Mouse (Mus musculus) CH12.LX (cell line): ENCODE data around the gene Setd2. TPM values are rescaled to one million over a fixed set of nuclear protein-coding genes. Genes with fewer than 3 reads are reported as not detected.

Experiments used
- DNase-seq: peaks from one replicate; pipeline ENCODE4 v3.0.0-alpha.2; 2013; ENCODE audit errors: extremely low read depth
- H3K27ac ChIP-seq: 2 replicates; pipeline ENCODE4 v1.5.1; 2012; ENCODE audit warnings: low read depth, mild to moderate bottlenecking, control low read depth, moderate library complexity; ENCODE audit not compliant: insufficient read depth
- H3K27me3 ChIP-seq: replicated peaks from 2 replicates; pipeline ENCODE3; 2012; ENCODE audit warnings: inconsistent platforms
- H3K36me3 ChIP-seq, 2 experiments: replicated peaks in 1 of 2; 2 replicates each; pipeline versions ENCODE3 to v1.6.1; 2012; ENCODE audit warnings: inconsistent platforms in 1 of 2, low read length in 1 of 2, mild to moderate bottlenecking in 1 of 2, mixed read lengths in 1 of 2, moderate library complexity in 1 of 2; ENCODE audit not compliant: control insufficient read depth in 1 of 2, insufficient read depth in 1 of 2
- H3K4me1 ChIP-seq, 2 experiments: 2 replicates each; pipeline ENCODE4 v1.6.1; 2012; ENCODE audit warnings: inconsistent platforms in 1 of 2, moderate library complexity in 1 of 2; ENCODE audit not compliant: insufficient read depth in 2 of 2, control insufficient read depth in 1 of 2
- H3K4me2 ChIP-seq: 2 replicates; pipeline ENCODE4 v1.6.1; 2012; ENCODE audit warnings: low read depth, mild to moderate bottlenecking, control low read depth; ENCODE audit not compliant: poor library complexity, insufficient read depth, severe bottlenecking
- H3K4me3 ChIP-seq, 3 experiments: fragments of 150-350 bp in 1 of 3; sonication (generic) in 1 of 3; replicated peaks in 1 of 3; 2 replicates each; pipeline versions ENCODE3 to v1.5.1; 2011 to 2012; ENCODE audit warnings: low read depth in 2 of 3, low read length in 2 of 3, mild to moderate bottlenecking in 2 of 3, moderate library complexity in 2 of 3, control low read depth in 1 of 3, improper control_type of control experiment in 1 of 3, inconsistent platforms in 1 of 3, mixed read lengths in 1 of 3; ENCODE audit not compliant: poor library complexity in 1 of 3
- H3K79me2 ChIP-seq: replicated peaks from 2 replicates; pipeline ENCODE4 v1.6.1; 2012; ENCODE audit warnings: mild to moderate bottlenecking, moderate library complexity; ENCODE audit not compliant: control insufficient read depth, poor library complexity, insufficient read depth, severe bottlenecking; ENCODE audit errors: extremely low read depth
- H3K9ac ChIP-seq: 2 replicates; pipeline ENCODE4 v1.6.1; 2012; ENCODE audit warnings: low read depth, mild to moderate bottlenecking, control low read depth, moderate library complexity; ENCODE audit not compliant: insufficient read depth
- H3K9me3 ChIP-seq: replicated peaks from 2 replicates; pipeline ENCODE3; 2012; ENCODE audit warnings: low read length, inconsistent platforms, mixed read lengths
- BHLHE40 ChIP-seq: IDR thresholded peaks from 2 replicates; pipeline ENCODE4 v1.6.1; 2011; ENCODE audit warnings: mild to moderate bottlenecking, low read depth, low read length, improper control_type of control experiment
- CHD1 ChIP-seq: IDR thresholded peaks from 2 replicates; pipeline ENCODE4 v1.6.1; 2012; ENCODE audit warnings: low read depth, low read length, improper control_type of control experiment, inconsistent platforms
- CHD2 ChIP-seq: IDR thresholded peaks from 2 replicates; pipeline ENCODE4 v1.6.1; 2011; ENCODE audit warnings: low read length, improper control_type of control experiment
- CTCF ChIP-seq, 2 experiments: IDR thresholded peaks in 1 of 2; conservative IDR thresholded peaks in 1 of 2; 2 replicates each; pipeline ENCODE4 v1.5.1; 2011 to 2012; ENCODE audit warnings: low read depth in 2 of 2, low read length in 2 of 2, improper control_type of control experiment in 1 of 2, inconsistent platforms in 1 of 2, mild to moderate bottlenecking in 1 of 2, moderate library complexity in 1 of 2
- E2F4 ChIP-seq: IDR thresholded peaks from 2 replicates; pipeline ENCODE4 v1.6.1; 2011; ENCODE audit warnings: low read depth, low read length, improper control_type of control experiment; ENCODE audit not compliant: insufficient replicate concordance
- ELF1 ChIP-seq: IDR thresholded peaks from 2 replicates; pipeline ENCODE4 v1.6.1; 2014; ENCODE audit warnings: low read depth, mild to moderate bottlenecking, inconsistent platforms, low read length, improper control_type of control experiment
- EP300 ChIP-seq: IDR thresholded peaks from 2 replicates; pipeline ENCODE4 v1.6.1; 2011; ENCODE audit warnings: low read length, improper control_type of control experiment
- ETS1 ChIP-seq: conservative IDR thresholded peaks from 2 replicates; pipeline ENCODE4 v1.6.1; 2012; ENCODE audit warnings: low read depth, mild to moderate bottlenecking, inconsistent platforms, low read length, improper control_type of control experiment, moderate library complexity
- GABPA ChIP-seq: IDR thresholded peaks from 2 replicates; pipeline ENCODE4 v1.6.1; 2012; ENCODE audit warnings: low read depth, low read length, improper control_type of control experiment, inconsistent platforms; ENCODE audit not compliant: insufficient replicate concordance
- HCFC1 ChIP-seq: IDR thresholded peaks from 2 replicates; pipeline ENCODE4 v1.6.1; 2012; ENCODE audit warnings: low read depth, mild to moderate bottlenecking, inconsistent platforms, low read length, improper control_type of control experiment
- IRF4 ChIP-seq: IDR thresholded peaks from 2 replicates; pipeline ENCODE4 v1.6.1; 2014; ENCODE audit warnings: low read depth, mild to moderate bottlenecking, inconsistent platforms, low read length, improper control_type of control experiment
- JUN ChIP-seq: IDR thresholded peaks from 2 replicates; pipeline ENCODE4 v1.6.1; 2011; ENCODE audit warnings: low read depth, mild to moderate bottlenecking, low read length, improper control_type of control experiment, moderate library complexity; ENCODE audit not compliant: insufficient read depth
- JUND ChIP-seq: conservative IDR thresholded peaks from 2 replicates; pipeline ENCODE4 v1.6.1; 2011; ENCODE audit warnings: low read depth, low read length, improper control_type of control experiment
- KAT2A ChIP-seq: IDR thresholded peaks from 2 replicates; pipeline ENCODE4 v1.6.1; 2012; ENCODE audit warnings: low read length, improper control_type of control experiment, inconsistent platforms; ENCODE audit not compliant: insufficient replicate concordance
- MAFK ChIP-seq: IDR thresholded peaks from 2 replicates; pipeline ENCODE4 v1.6.1; 2011; ENCODE audit warnings: low read length, improper control_type of control experiment; ENCODE audit not compliant: insufficient replicate concordance
- MAX ChIP-seq: IDR thresholded peaks from 2 replicates; pipeline ENCODE4 v1.6.1; 2011; ENCODE audit warnings: low read length, improper control_type of control experiment
- MAZ ChIP-seq: IDR thresholded peaks from 2 replicates; pipeline ENCODE4 v1.6.1; 2012; ENCODE audit warnings: low read depth, mild to moderate bottlenecking, inconsistent platforms, low read length, improper control_type of control experiment, moderate library complexity
- MEF2A ChIP-seq: IDR thresholded peaks from 2 replicates; pipeline ENCODE4 v1.6.1; 2014; ENCODE audit warnings: low read depth, mild to moderate bottlenecking, inconsistent platforms, low read length, improper control_type of control experiment, borderline replicate concordance
- MXI1 ChIP-seq: IDR thresholded peaks from 2 replicates; pipeline ENCODE4 v1.6.1; 2011; ENCODE audit warnings: mild to moderate bottlenecking, low read depth, low read length, improper control_type of control experiment
- MYC ChIP-seq: IDR thresholded peaks from 2 replicates; pipeline ENCODE4 v1.6.1; 2011; ENCODE audit warnings: low read depth, mild to moderate bottlenecking, improper control_type of control experiment, low read length
- NELFE ChIP-seq: IDR thresholded peaks from 2 replicates; pipeline ENCODE4 v1.6.1; 2011; ENCODE audit warnings: low read depth, low read length, improper control_type of control experiment
- NRF1 ChIP-seq: IDR thresholded peaks from 2 replicates; pipeline ENCODE4 v1.6.1; 2014; ENCODE audit warnings: low read depth, mild to moderate bottlenecking, inconsistent platforms, low read length, improper control_type of control experiment, moderate library complexity
- PAX5 ChIP-seq: IDR thresholded peaks from 2 replicates; pipeline ENCODE4 v1.6.1; 2012; ENCODE audit warnings: low read length, inconsistent platforms, mixed read lengths
- POLR2A ChIP-seq: IDR thresholded peaks from 2 replicates; pipeline ENCODE4 v1.6.1; 2011; ENCODE audit warnings: low read depth, mild to moderate bottlenecking, improper control_type of control experiment, low read length
- POLR2AphosphoS2 ChIP-seq: IDR thresholded peaks from 2 replicates; pipeline ENCODE4 v1.6.1; 2011; ENCODE audit warnings: low read depth, low read length, improper control_type of control experiment
- RAD21 ChIP-seq: IDR thresholded peaks from 2 replicates; pipeline ENCODE4 v1.6.1; 2011; ENCODE audit warnings: low read depth, mild to moderate bottlenecking, low read length, improper control_type of control experiment, moderate library complexity
- RCOR1 ChIP-seq: conservative IDR thresholded peaks from 2 replicates; pipeline ENCODE4 v1.6.1; 2012; ENCODE audit warnings: low read depth, mild to moderate bottlenecking, inconsistent platforms, low read length, improper control_type of control experiment
- SIN3A ChIP-seq: IDR thresholded peaks from 2 replicates; pipeline ENCODE4 v1.6.1; 2012; ENCODE audit warnings: low read length, improper control_type of control experiment, inconsistent platforms
- SMC3 ChIP-seq: IDR thresholded peaks from 2 replicates; pipeline ENCODE4 v1.6.1; 2011; ENCODE audit warnings: low read depth, low read length, improper control_type of control experiment
- TBP ChIP-seq: conservative IDR thresholded peaks from 2 replicates; pipeline ENCODE4 v1.6.1; 2011; ENCODE audit warnings: low read depth, low read length, improper control_type of control experiment
- TCF12 ChIP-seq: IDR thresholded peaks from 2 replicates; pipeline ENCODE4 v1.6.1; 2014; ENCODE audit warnings: low read depth, mild to moderate bottlenecking, inconsistent platforms, low read length, improper control_type of control experiment
- UBTF ChIP-seq: IDR thresholded peaks from 2 replicates; pipeline ENCODE4 v1.6.1; 2012; ENCODE audit warnings: low read depth, mild to moderate bottlenecking, inconsistent platforms, low read length, improper control_type of control experiment, moderate library complexity
- USF1 ChIP-seq: IDR thresholded peaks from 2 replicates; pipeline ENCODE4 v1.6.1; 2014; ENCODE audit warnings: low read depth, mild to moderate bottlenecking, inconsistent platforms, low read length, improper control_type of control experiment
- USF2 ChIP-seq: conservative IDR thresholded peaks from 2 replicates; pipeline ENCODE4 v1.6.1; 2011; ENCODE audit warnings: low read depth, low read length, improper control_type of control experiment
- ZC3H11A ChIP-seq: IDR thresholded peaks from 2 replicates; pipeline ENCODE4 v1.6.1; 2012; ENCODE audit warnings: low read depth, mild to moderate bottlenecking, inconsistent platforms, low read length, improper control_type of control experiment
- ZKSCAN1 ChIP-seq: IDR thresholded peaks from 2 replicates; pipeline ENCODE4 v1.6.1; 2012; ENCODE audit warnings: low read depth, inconsistent platforms, low read length, improper control_type of control experiment, borderline replicate concordance
- ZMIZ1 ChIP-seq: IDR thresholded peaks from 2 replicates; pipeline ENCODE4 v1.6.1; 2012; ENCODE audit warnings: low read depth, mild to moderate bottlenecking, inconsistent platforms, low read length, improper control_type of control experiment
- ZNF384 ChIP-seq: IDR thresholded peaks from 2 replicates; pipeline ENCODE4 v1.6.1; 2012; ENCODE audit warnings: low read depth, low read length, improper control_type of control experiment, inconsistent platforms
- dilution Hi-C: fragments of 300-500 bp; cut with MboI; formaldehyde crosslinking; loops from 2 replicates; pipeline ENCODE4 v1.14.3; 2020; ENCODE audit warnings: low sequenced_read_pairs; ENCODE audit not compliant: extremely low pct_unique_long_range_greater_than_20kb, extremely low pct_ligation_motif_present
- in situ Hi-C: fragments of 300-500 bp; cut with MboI; formaldehyde crosslinking; loops from 3 replicates; pipeline ENCODE4 v1.14.3; 2019; ENCODE audit warnings: low sequenced_read_pairs, low pct_ligation_motif_present, low pct_unique_long_range_greater_than_20kb, mixed read lengths
- polyA plus RNA-seq: library from polyadenylated mRNA; unstranded; fragments of >175 nt; gene quantifications from 2 replicates; pipeline ENCODE4 v1.2.1, GENCODE M21; 2012; ENCODE audit warnings: low read depth; ENCODE audit not compliant: insufficient read length
- total RNA-seq, 2 experiments: library from RNA; depleted of rRNA; stranded (reverse); fragments of 300-350 nt in 1 of 2; fragments of >200 nt in 1 of 2; gene quantifications; 2 replicates each; pipeline ENCODE4 v1.2.3; 2012 to 2014

The Setd2 gene
- total and polyA plus RNA-seq, 3 experiments, result 35.8 to 87.1 (median 41.6) TPM

DNA sequence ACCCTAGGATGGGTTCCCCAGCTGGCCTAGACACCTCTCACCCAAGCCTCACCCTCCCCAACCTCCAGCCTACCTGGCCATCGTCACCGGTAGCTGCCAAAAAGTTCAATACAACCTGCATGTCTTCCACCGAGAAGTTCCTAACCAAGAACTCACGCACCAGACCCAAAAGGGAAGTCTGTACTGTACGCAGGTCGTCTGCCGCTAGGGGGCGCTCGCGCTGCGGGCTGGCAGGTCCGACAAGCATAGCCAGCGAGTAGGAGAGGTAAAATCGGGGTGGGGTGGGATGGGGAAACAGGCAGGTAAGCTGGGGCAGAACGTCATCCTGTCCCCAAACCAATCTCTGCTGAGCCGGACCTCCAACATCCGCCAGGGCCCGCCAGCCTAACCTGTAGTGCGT lies 102.8 kb downstream of the Setd2 start:
- peak; percentile 68 to 96 for TF ChIP-seq CTCF (conservative IDR thresholded peaks at IDR 0.05 in 1 of 2, IDR thresholded peaks at IDR 0.05 in 1 of 2; ENCODE audit: low read depth in 2 of 2, low read length in 2 of 2)
- no peak for TF ChIP-seq MAFK
- peak; percentile 93 for TF ChIP-seq RAD21
- peak; percentile 21; the same call in 1 of the 2 replicates for TF ChIP-seq TCF12
- no peak for TF ChIP-seq USF2
- no peak for TF ChIP-seq CHD1
- TF ChIP-seq TBP, result no peak
- 0 out of 2 replicates have a peak, but pooled peaks have one; percentile 21 for TF ChIP-seq MAZ
- no peak for TF ChIP-seq POLR2A
- peak; percentile 73 for TF ChIP-seq IRF4
- no peak for TF ChIP-seq E2F4
- TF ChIP-seq BHLHE40, result no peak
- TF ChIP-seq SMC3, result peak; percentile 98
- no peak for TF ChIP-seq SIN3A
- no peak for TF ChIP-seq UBTF
- TF ChIP-seq JUN, result no peak
- TF ChIP-seq NELFE, result no peak
- TF ChIP-seq ELF1, result peak; percentile 59; the same call in 1 of the 2 replicates
- no peak for TF ChIP-seq MAX
- no peak for TF ChIP-seq MXI1
- TF ChIP-seq POLR2AphosphoS2, result no peak
- no peak for TF ChIP-seq KAT2A
- no peak for TF ChIP-seq MYC
- no peak for TF ChIP-seq ZNF384
- no peak for TF ChIP-seq RCOR1
- no peak for TF ChIP-seq JUND
- peak; percentile 93 for TF ChIP-seq ZC3H11A
- TF ChIP-seq PAX5, result no peak
- no peak for TF ChIP-seq CHD2
- TF ChIP-seq USF1, result no peak
- no peak for TF ChIP-seq MEF2A
- no peak for TF ChIP-seq ETS1
- no peak for TF ChIP-seq HCFC1
- no peak for TF ChIP-seq ZKSCAN1
- TF ChIP-seq ZMIZ1, result no peak
- no peak for TF ChIP-seq EP300
- no peak for TF ChIP-seq NRF1
- no peak for TF ChIP-seq GABPA
- dilution Hi-C loops, result no loop called here

More for the DNA sequence above, 102.8 kb downstream of the Setd2 start:
- Histone ChIP-seq H3K4me3 (no peak overlapping the region), H3K36me3 (peaks cover 84 to 100% of the 10 kb centered on the region in 2 experiments), H3K27ac (no peak overlapping the region), H3K79me2 (no peaks in the 10 kb centered on the region), H3K4me2 (no peak overlapping the region), H3K9me3 (no peaks in the 10 kb centered on the region), H3K27me3 (no peaks in the 10 kb centered on the region), H3K9ac (no peak overlapping the region), H3K4me1 (no peaks in the 10 kb centered on the region; a peak in 1 of 4 replicates)
- in situ Hi-C loops, result no loop called here
- peak; percentile 77 for DNase-seq
